Mouse (Mus musculus) heart, adult 2 months (tissue): ENCODE data around the gene Npm3.

Source experiments
- CTCF ChIP-seq: fragments of 200-600 bp; IDR thresholded peaks from 2 replicates; pipeline ENCODE4 v1.8.1; 2022; ENCODE audit warnings: antibody characterized with exemption, mild to moderate bottlenecking, moderate library complexity
- EP300 ChIP-seq: fragments of 200-500 bp; IDR thresholded peaks from 2 replicates; pipeline ENCODE4 v1.6.1; 2011; ENCODE audit warnings: low read depth, low read length, control low read depth; ENCODE audit not compliant: insufficient read depth
- POLR2A ChIP-seq: fragments of 200-500 bp; IDR thresholded peaks from 2 replicates; pipeline ENCODE4 v1.6.1; 2011; ENCODE audit warnings: mild to moderate bottlenecking, low read depth, low read length, control low read depth; ENCODE audit not compliant: insufficient read depth

GRCm38 (mm10) chr19:45722188-45722587, 27.2 kb downstream of the Npm3 start:
- TF ChIP-seq EP300, result no peak
- TF ChIP-seq CTCF, result 0 out of 2 replicates have a peak, but pooled peaks have one; percentile 22
- TF ChIP-seq POLR2A, result no peak
